Mouse (Mus musculus) liver (tissue): Measurements from ENCODE around the gene Tspan4.
A peak's percentile ranks its signal among the peaks of the same experiment; 100 is the strongest.

ENCODE experiments used
- DNase-seq: peaks from one replicate; pipeline ENCODE4 v3.0.0-alpha.2; 2020; ENCODE audit warnings: mixed read lengths

Tspan4 gene

GRCm38 (mm10) chr7:141477578-141478269 is 2.7 kb downstream of the Tspan4 start:
- peak; percentile 41 for DNase-seq

GRCm38 (mm10) chr7:141478270-141478748 is 3.3 kb downstream of the Tspan4 start:
- DNase-seq, result no peak

GRCm38 (mm10) chr7:141480842-141481497 is 5.9 kb downstream of the Tspan4 start:
- peak; percentile 71 for DNase-seq

GRCm38 (mm10) chr7:141481498-141482401 is 6.7 kb downstream of the Tspan4 start:
- peak; percentile 48 for DNase-seq

- DNase-seq, result no peak
These were observed 7.5 kb downstream of the Tspan4 start for GRCm38 (mm10) chr7:141482531-141483024.

- DNase-seq, result no peak
These were observed 8.1 kb downstream of the Tspan4 start for GRCm38 (mm10) chr7:141483114-141483653.

- no peak for DNase-seq
These were observed 9.4 kb downstream of the Tspan4 start for GRCm38 (mm10) chr7:141484186-141485120.

- DNase-seq, result no peak
These were observed 10.1 kb downstream of the Tspan4 start for GRCm38 (mm10) chr7:141485186-141485585.

GRCm38 (mm10) chr7:141485606-141486005 is 10.6 kb downstream of the Tspan4 start:
- DNase-seq, result no peak

- DNase-seq, result no peak
These were observed 11.2 kb downstream of the Tspan4 start for GRCm38 (mm10) chr7:141486239-141486638.

- no peak for DNase-seq
These were observed 12.1 kb downstream of the Tspan4 start for GRCm38 (mm10) chr7:141487141-141487540.

- peak; percentile 76 for DNase-seq
These were observed 16.1 kb downstream of the Tspan4 start for GRCm38 (mm10) chr7:141491151-141491550.

- no peak for DNase-seq
These were observed 17.7 kb downstream of the Tspan4 start for GRCm38 (mm10) chr7:141492738-141493137.

- DNase-seq, result no peak
These were observed 18.7 kb downstream of the Tspan4 start for GRCm38 (mm10) chr7:141493729-141494128.

- no peak for DNase-seq
These were observed 20.3 kb downstream of the Tspan4 start for GRCm38 (mm10) chr7:141495379-141495778.

GRCm38 (mm10) chr7:141495940-141496339 is 20.9 kb downstream of the Tspan4 start:
- no peak for DNase-seq

- no peak for DNase-seq
These were observed 22.6 kb downstream of the Tspan4 start for GRCm38 (mm10) chr7:141497600-141497999.

GRCm38 (mm10) chr7:141501820-141502555 is 26.9 kb downstream of the Tspan4 start:
- DNase-seq, result no peak

GRCm38 (mm10) chr7:141502556-141502905 is 27.5 kb downstream of the Tspan4 start:
- no peak for DNase-seq

- peak; percentile 52 for DNase-seq
These were observed 31.2 kb downstream of the Tspan4 start for GRCm38 (mm10) chr7:141506278-141506677.

GRCm38 (mm10) chr7:141508160-141508559 is 33.1 kb downstream of the Tspan4 start:
- DNase-seq, result peak; percentile 60
